Mouse (Mus musculus) thymus, postnatal 25 days (tissue): ENCODE measurements around the gene Cuta.

Source experiments
- DNase-seq: peaks from one replicate; pipeline ENCODE4 v3.0.0; 2022

Cuta gene

DNA sequence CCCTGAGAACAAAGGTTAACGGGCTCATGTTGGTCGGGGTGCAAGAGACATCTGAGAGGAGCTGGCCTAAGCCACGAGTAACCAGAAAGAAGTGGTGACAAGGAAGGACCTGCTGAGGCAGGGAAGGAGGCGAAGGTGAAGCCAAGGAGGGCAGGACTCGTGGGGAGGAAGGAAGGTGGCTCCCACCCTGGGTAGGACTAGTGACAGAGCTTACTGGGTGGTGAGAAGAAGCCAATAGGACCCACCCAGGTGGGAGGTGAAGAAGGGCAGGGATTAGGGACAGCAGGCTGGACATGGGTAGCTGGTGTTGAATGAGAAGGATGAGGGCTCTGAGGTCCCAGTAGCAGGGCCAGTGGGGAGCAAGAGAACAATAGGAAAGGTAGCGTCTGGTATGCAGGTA lies 13.8 kb upstream of the Cuta start:
- no peak for DNase-seq

DNA sequence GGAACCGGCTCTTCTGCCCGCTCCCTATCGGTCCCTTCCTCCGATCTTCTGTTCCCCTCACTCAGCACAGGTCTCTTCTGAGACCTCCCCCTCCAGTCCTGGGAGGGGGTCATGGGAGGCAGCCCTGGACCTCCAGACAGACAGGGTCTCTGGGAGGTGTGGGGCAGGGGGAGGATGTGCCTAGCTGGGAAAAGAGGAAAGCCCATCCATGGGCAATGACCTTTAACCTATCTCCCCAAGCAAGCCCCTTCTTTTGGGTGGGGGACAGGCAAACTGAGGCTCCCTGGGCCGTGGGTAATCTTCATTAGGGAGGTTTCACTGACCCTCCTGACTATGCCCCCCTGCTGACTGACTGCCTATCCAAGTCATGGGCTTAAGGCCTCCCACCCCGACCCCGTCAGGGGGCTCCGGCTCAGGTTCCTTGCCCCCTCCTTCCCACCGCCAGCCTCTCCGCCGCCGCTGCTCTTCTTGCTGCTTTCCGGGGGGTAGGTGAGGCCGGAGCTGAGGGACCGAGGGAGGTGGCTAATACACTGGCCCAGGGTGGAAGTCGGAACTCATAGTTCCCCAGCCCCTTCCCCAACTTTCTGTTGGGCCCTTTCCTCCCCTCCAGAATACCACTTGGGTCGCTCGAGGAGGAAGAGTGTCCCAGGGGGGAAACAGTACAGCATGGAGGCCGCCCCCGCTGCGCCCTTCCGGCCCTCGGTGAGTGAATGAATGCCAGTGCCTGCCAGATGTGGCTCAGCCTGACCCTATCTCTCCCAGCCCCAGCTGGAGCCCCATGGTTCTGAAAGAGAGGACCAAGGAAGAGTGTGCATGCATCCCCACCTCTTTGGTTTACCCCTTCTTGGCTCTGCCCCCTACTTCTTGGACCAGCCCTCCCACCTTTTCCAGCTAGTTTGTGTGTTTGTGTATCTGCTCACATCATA lies 12.8 kb upstream of the Cuta start:
- DNase-seq = peak; percentile 41

DNA sequence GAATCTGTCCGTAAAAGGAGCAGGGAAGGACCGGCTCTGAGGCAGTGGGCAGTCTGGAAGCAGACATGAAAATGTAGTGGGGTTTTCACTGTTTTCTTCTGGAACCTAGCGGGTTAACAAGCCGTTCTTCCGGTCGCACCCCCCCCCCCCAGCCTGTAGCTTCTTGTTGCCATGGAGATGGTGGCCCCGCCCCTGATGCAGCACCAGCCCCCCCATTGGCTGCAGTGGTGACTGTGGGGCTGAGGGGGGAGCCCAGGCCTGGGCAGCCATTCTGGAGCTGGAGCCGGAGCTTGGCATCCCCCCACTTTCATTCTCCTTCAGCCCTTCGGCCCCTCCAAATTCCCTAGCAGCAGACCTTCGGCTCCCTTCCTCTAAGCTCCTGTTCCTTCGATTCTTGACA lies 12.0 kb upstream of the Cuta start:
- peak; percentile 83 for DNase-seq

DNA sequence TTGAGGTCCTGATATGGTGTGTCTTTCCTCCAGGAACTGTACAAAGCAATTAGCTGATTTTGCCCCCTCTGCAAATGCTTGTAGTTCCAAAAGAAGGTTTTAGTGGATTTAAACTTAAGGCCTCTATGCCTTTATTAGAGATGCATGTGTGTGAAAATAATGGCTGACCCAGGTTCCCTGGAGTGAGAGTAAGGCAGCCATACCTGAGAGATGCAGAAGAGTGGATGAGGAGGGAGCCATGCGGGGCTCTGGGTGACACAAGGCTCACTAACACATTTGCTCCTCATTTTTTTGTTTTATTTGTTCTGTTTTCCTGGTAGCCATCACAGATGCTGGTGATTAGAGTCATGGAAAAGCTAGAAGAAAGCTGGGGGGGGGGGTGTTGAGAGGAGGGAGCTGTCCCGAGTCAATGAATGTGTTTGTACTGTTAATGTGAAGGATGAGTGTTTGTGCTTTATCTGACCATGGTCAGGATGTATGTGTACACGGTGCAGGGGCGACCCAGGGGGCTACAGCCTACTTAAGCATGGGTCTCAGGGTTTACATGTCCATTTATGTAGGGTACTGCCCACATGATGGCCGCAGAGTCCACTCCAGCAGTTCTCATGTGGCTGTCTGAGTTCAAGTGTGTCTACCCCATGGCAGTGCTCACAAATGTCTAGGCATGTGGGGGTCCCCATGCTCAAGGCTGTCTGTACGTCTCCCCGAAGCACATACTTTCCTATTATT lies 11.4 kb upstream of the Cuta start:
- DNase-seq = no peak

DNA sequence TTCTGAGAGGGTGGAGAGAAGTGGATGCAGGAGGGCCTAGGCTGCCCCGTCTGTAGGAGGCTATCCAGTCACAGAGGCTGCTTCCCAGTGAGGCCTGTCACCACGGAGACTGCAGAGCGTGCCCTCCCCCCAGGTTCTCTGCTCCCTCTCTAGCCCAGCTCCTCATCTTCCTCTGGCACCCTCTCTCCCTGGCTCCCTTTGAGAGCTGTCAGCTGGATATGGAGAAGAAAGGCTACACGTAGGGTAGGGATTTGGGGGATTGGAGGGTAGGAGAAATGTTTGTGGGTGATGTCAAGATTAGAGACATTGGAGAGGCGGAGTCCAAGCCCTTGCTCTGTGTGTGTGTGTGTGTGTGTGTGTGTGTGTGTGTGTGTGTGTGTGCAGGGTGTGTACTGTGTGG lies 10.5 kb upstream of the Cuta start:
- no peak for DNase-seq

DNA sequence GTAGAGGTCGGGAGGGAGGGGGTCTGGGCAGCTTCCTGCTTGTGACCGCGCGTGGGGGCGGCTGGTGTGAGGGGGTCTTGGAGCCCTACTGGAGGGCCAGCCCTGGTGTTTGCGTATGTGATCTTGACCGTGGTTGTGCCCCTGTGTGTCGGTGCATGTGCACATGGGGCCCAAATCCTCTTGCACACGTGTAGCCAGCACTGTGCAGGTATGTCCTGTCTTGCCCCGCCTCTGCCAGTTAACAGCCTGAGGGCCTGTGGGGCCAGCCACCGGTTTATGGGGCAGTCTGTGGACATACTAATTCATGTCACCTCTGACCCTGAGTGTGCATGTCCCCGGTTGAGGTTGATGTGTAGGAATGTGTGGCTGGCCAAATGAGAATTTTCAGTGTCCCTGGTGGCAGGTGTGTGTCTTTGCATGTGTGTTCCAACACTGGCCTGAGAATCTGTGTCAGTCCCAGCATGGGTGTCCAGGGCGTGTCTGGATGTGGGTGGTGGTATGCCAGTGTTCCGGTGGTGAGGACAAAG lies 9.7 kb upstream of the Cuta start:
- DNase-seq = no peak

DNA sequence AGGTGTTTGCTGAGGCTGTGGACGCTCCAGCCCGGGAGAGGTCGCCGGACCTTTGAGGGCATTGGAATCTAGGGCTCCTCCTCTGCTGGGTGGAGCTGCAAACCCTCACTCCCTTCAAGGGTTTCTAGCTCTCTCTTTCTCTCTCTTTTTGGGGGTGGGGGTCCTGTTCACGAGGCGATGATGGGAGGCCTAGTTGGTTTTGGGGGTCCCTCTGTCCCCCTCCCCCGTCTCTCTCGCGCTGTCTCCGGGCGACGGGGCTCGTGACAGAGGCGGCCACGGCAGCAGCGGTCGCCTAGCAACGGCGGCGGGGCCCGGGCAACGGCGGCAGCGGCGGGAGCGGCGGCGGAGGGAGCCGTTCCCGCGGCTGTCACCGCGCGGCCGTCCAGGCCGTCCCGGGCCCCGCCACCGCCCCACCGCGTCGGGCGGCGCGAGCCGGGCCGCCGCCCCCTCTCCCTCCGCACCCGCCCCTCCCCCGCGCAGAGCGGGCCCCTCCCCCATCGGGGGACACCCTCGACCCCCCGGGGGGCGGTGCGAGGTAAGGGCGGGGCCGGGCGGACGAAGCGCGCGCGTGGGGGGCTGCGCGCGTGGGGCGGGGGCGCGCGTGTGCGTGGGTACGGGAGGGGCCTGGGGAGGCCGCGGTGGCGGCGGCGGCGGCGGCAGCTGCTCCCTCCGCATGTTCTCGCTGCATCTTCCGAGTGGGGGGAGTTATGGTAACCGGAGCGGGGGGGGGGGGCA lies 9.1 kb upstream of the Cuta start:
- DNase-seq = peak; percentile 33

DNA sequence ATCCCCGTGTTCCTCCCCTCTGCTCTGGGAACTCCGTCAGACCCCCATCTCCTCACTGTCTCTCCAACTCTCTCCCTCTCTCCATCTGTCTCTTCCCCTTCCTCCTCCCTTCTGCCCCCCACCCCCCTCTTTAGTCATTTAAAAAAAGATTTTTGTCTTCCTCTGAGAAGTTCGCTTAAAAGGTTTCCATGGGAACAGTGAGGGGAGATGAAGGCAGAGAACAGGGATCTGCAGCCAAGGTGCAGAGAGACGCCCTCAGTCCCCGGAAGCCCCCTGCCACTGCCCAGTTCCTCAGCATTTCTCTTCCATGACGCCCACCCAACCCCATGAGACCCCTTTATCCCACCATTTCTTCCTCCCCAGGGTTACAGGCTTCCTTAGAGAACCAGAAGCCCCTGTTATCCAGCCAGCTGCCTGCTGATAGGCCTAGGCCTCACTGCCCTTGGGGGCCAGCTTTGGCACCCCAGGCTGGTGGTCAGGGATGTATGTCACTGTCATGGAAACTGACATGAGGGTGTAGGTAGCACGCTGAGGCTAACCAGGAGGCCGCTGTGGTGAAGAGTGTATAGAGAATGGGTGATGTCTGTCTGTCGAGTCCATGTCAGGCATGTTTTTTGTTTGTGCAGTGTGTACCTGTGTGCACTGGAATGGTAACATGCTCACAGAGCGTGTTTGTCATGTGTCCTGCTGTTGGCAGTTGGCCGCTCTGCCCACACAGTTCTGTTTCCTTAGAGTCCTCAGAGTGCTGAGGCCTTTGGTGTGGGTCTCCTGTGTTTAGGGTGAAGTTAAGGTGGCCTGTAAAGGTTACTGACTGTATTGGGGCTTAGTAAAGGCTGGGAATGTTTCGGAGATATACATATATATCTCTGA lies 8.1 kb upstream of the Cuta start:
- DNase-seq = no peak

DNA sequence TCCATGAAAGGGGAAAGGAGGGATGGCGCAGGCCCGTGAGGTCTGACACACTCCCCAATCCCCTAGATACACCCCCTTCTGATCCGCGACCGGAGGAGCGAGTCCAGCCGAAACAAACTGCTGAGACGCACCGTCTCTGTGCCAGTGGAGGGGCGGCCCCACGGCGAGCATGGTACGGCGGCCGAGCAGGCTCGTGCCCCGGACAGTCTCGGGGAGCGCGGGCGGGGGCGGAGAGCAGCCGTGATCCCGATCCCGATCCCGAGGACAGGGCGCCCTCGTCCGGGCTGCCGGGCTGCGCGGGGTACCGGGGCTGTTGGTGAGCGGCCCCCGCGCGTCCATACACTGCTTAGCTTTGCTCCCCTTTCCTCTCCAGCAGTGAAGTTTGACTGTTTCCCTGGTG lies 7.2 kb upstream of the Cuta start:
- DNase-seq = peak; percentile 32

DNA sequence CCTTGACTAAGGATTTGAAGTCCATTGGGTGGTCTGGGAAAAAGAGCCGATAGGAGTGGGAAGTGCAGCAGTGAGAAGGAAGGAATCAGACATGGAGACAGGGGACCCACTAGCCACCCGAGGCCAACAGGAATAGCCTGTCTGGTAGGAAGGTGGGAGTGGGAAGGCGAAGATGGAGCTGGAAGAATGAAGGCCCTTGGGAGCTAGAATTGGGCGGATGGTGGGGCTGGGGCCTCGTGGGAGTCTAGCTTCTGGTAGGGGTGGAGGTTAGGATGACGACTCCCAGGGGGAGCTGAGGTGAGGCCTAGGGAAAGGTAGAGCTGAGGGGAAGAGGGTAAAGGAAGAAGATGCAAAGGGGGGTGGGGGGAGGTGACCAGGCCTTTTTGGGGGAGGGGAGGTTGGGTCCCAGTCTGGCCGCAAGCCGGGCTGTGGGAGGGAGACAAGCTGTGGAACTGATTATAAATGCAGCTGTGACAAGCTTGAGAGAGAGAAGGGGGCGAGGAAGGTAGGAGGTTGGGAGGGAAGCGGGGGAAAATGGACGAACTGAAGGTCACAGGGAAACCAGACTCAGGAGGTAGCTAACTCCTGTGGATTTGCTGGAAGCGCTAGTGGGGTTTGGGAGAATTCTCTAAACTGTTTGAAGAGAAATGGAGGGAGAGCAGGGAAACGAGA lies 6.6 kb upstream of the Cuta start:
- no peak for DNase-seq

DNA sequence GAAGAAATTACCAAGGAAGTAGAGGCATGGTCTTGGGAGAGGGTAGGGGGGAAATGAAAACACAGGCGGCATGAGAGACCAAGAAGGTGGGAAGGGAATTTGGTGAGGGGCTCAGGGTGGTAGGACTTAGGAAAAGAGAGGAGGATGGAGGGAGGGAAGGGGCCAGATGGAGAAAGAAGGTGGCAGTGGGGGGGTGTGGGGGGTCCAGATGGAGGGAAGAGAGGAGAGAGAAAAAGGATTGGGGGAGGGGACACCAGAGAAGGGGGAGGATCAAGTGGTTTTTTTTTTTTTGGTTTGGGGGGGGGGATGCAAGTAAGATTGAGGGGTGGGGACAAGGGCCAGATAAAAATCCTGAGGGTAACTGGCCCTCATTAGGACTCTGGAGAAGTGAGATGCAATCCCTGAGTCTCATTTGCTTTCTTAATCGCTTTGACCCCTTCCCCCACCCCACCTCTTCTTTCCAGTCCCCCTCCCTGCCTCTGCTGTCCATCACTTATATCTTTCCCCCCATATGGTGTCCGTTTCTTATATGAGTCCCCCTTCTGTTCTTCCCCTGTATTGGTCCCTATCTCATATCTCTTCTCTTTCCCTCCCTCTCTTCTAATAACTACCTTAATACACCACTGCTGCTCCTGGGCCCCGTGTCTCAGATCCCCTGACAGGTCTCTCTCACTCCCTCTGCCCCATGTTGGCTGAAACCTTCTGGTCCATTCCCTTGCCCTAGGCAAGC lies 2.6 kb upstream of the Cuta start:
- no peak for DNase-seq

DNA sequence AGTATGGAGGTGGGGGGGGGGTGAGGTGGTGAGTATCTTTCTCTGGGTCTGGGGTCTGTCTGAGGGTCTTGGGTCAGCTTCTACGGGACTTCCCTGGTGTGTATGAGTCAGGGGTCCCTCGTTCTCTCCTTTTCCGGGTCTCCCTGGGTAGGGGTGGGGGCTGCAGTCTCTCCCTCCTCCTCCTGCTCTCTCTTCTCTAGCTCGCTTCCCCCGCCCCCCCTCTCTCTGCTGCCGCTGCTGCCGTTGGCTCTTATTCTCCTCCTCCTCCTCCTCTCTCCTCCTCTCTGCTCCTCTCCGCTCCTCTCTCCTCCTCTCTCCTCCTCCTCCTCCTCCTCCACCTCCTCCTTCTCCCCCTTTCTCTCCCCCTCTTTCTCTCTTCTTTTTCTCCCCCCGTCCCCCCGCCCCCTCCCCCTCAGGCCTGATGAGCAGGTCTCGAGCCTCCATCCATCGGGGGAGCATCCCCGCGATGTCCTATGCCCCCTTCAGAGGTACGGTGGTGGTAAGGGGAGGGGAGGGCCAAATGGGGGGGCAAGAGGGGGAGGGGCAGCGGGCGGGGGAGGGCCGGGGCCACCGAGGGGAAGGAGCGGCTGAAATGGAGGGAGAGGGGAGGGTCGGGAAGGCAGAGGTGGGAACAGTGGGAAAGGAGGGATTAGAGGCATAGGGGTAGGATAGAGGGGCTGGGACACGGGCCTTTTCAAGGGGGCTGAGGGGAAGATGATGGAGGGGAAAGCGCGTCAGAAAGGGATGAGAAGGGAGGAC lies 1.8 kb upstream of the Cuta start, which contains the start of gene Syngap1:
Syngap1 (plus strand) TSS at position 223 of the 759 bp plus-strand sequence.
- peak; percentile 25 for DNase-seq

DNA sequence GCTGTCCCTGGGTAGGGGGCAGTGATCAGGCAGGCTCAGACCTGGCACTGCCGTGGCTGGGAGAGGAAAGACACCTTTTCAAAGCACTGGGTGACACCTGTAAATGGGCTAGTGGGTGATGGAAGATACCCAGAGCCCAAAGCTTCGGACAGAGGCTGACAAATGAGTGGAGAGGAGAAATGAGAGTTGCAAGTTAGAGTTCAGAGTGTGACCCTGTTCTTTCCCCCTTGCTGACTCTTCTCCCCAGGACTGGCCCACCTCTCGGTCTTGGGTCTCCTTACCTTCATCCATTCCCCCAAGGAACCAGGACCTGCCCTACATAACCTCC lies 568 bp upstream of the Cuta start:
- no peak for DNase-seq

DNA sequence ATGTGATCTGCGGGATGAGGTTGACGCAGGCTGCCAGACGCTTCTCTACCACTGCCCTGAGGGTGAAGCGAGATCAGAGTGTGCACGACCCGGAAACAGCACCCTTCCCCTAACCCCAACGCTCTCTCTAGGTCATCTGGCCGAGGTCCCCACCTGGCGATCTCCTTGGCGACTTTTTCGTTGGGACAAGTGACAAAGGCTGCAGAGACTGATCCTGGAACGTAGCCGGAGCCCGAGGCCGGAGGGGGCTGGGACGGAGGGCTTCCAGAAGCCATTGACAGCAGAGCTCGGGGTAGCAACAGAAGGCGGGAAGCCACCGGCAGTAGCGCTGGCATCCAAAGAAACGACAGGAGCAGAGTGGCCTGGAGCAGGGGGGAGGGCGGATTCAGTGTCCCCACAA lies 638 bp downstream of the Cuta start:
- DNase-seq = no peak

DNA sequence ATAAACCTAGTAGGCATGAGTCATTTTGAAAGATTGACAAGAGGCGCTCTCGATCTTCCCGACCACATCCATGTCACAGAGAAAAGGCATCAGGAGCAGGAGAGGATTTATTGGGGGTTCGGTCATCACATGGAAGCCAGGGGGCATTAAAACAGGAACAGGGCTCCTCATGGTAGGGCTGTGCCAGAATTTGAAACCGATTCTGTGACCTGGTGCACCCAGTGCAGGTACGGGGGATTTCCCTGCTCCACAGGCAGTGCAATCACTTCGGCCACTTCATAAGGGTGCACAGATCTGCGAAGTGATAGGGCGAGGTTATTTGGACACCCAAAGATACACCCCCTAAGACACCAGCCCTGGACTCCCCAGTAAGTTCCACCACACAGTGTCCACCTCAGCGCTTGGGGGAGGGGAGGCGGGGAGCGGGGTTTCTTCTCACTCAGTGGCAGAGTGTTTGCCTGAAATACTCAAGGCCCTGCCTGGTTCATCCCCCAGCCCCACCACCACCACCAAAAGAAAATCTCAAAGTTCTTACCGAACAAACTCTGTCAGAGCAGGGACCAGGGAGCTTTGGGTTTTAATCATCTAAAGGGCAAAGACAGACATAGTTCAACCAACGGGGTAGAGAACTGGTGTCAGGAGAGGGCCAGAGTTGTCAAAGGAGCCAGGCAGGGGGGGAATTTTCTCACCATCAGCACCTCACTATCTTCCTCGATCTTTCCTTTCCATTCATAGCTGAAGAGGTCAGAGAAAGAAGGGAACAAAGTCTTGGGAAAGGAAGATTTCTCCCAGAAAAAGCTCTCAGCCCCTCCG lies 1.3 kb downstream of the Cuta start:
- DNase-seq = no peak

DNA sequence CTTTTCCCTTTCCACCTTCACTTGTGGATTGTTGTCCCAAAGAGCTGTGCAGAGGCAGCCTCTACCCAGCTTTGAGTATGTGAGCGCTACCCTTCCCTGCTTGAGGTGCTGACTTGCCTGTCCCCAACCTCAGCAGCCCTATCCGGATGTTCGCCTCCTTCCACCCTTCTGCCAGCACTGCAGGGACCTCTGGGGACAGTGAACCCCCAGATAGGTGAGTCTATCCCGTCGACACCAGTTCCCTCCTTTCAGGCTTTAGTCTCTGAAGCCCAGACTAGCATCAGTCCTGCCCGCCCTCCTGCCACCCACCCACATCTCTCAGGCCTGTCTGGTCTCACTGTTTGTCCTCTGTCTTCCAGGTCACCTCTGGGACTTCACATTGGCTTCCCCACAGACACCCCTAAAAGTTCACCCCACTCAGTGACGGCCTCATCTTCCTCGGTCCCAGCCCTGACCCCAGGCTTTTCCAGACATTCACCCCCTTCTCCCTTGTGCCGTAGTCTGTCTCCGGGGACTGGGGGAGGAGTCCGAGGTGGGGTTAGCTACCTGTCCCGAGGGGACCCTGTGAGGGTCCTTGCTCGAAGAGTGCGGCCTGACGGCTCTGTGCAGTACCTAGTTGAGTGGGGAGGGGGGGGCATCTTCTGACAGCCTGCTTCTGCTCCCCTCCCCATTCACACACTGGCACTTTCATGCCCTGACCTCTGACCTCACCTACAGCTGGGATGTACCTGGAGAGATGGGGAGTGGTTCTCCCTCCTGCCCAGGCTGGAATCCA lies 2.3 kb downstream of the Cuta start:
- DNase-seq = no peak

DNA sequence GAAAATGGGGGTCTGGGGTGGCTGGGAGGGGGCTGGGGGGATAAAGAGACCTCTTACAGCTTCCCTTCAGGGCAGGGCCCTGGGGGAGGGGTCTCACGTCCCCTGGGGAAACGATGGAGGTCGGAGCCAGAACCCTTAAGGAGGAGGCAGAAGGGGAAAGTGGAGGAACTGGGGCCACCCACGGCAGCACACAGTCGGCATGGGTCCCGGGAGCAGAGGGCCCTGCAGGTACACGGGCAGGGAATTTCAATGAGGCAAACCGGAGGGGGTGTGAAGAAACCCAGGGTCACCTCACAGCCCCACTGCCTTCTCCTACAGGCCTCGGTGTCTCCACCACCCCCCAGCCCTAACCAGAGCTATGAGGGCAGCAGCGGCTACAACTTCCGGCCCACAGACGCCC lies 2.9 kb downstream of the Cuta start:
- no peak for DNase-seq

DNA sequence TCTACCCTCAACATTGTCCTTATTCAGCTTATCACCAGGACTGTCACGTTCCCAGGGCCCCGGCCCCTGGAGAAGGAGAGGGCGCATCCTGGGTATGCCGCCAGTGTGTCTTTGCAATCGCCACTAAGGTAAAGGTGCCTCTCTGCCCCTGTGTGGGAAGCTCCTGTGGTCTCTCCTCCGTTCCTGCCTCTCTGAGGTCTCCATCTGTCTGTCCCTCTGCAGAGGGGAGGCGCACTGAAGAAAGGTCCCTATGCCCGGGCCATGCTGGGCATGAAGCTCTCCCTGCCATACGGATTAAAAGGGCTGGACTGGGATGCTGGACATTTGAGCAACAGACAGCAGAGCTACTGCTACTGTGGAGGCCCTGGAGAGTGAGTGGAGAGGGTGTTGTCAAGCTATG lies 4.3 kb downstream of the Cuta start:
- no peak for DNase-seq
